Mouse (Mus musculus) hindbrain, postnatal 0 days (tissue): ENCODE results near the gene Syp. TPM values are rescaled to one million over a fixed set of nuclear protein-coding genes. Genes with fewer than 3 reads are reported as not detected.

ENCODE experiments used
- ATAC-seq: fragments of 200-750 bp; cut with Nextera tagmentation; 2 replicates; pipeline ENCODE4 v1.8.0; 2017; ENCODE audit warnings: mild to moderate bottlenecking, moderate TSS enrichment, moderate library complexity
- DNase-seq: peaks from one replicate; pipeline ENCODE4 v3.0.0-alpha.2; 2015; ENCODE audit warnings: low spot score
- H3K27ac ChIP-seq: fragments of 300-500 bp; sonication (generic); 2 replicates; pipeline ENCODE4 v1.5.1; 2014; ENCODE audit warnings: mild to moderate bottlenecking
- H3K27me3 ChIP-seq: fragments of 300-500 bp; sonication (generic); 2 replicates; pipeline ENCODE4 v1.6.1; 2014; ENCODE audit warnings: low read length, mixed read lengths; ENCODE audit not compliant: insufficient read depth
- H3K36me3 ChIP-seq: fragments of 300-500 bp; sonication (generic); 2 replicates; pipeline ENCODE4 v1.6.1; 2014; ENCODE audit warnings: low read length, mixed read lengths; ENCODE audit not compliant: insufficient read depth
- H3K4me1 ChIP-seq: fragments of 300-500 bp; sonication (generic); 2 replicates; pipeline ENCODE4 v1.6.1; 2014; ENCODE audit warnings: antibody characterized with exemption, low read length, mixed read lengths; ENCODE audit not compliant: insufficient read depth
- H3K4me2 ChIP-seq: fragments of 300-500 bp; sonication (generic); 2 replicates; pipeline ENCODE4 v1.6.1; 2014; ENCODE audit warnings: low read depth, mild to moderate bottlenecking, low read length, moderate library complexity, mixed read lengths
- H3K4me3 ChIP-seq: fragments of 300-500 bp; sonication (generic); 2 replicates; pipeline ENCODE4 v1.5.1; 2014; ENCODE audit warnings: low read length
- H3K9ac ChIP-seq: fragments of 300-500 bp; sonication (generic); replicated peaks from 2 replicates; pipeline ENCODE4 v1.6.1; 2014; ENCODE audit warnings: mild to moderate bottlenecking, low read length, moderate library complexity, mixed read lengths
- H3K9me3 ChIP-seq: fragments of 300-500 bp; sonication (generic); 2 replicates; pipeline ENCODE4 v1.6.1; 2016; ENCODE audit warnings: low read length, mixed read lengths
- CTCF ChIP-seq: IDR thresholded peaks from 2 replicates; pipeline ENCODE4 v1.5.1; 2016; ENCODE audit warnings: antibody characterized with exemption, control low read depth, low read depth
- WGBS: fragments of 180-500 bp; shearing (Covaris S2); extraction: QIAGEN DNeasy Blood & Tissue Kit; methylation state at CpG from one replicate; pipeline ENCODE4 v1.1.7; 2014; 5-methylcytosine and 5-hydroxymethylcytosine counted together
- polyA plus RNA-seq: library from polyadenylated mRNA; unstranded; fragments of >200 nt; fragmentation: Nextera tagmentation; extraction: Ambion mirVana; gene quantifications from 2 replicates; pipeline ENCODE4 v1.2.1, GENCODE M21; 2015
- total RNA-seq: library from RNA; depleted of rRNA; stranded (reverse); fragments of >200 nt; gene quantifications from 2 replicates; pipeline ENCODE4 v1.2.3, GENCODE M21; 2014; rRNA removed

Syp gene
- total RNA-seq (500 and 512 TPM in 2 replicates), polyA plus RNA-seq (320 and 325 TPM in 2 replicates)

DNA sequence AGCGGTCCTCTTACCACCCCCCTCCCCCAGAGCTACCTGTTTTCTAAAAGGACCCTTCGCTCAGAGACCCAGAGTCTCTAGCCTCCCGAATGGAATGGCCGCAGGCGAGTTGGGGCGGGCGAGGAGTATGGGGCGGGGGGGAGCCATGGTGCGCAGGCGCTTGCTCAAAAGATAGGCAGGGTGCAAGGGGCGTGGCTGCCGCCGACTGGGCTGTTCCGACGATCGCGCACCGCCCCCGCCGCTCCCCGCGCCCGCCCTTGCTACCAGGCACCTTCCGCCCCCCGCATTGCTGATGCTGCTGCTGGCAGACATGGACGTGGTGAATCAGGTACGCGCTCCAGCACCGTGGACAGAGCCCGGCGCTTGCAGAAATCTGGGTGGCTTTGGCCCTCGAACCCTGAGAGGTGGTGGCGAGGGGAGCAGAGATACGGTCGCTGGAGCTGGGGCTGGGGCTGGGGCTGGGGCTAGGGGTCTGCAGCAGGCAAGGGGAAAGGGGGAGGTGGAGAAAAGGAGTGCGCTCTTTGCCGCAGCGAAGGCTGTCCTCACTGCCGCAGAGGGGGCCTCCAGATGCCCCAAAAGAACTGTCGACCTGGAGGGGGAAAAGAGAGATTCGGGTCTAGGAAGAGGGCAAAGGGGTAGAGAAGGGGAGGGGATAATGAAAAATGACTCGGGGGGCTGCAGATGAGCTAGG, at the start of gene Syp:
Gene Syp, plus strand, starts transcription at position 71 of the 691 bp plus-strand sequence.
- Histone ChIP-seq H3K9me3 (no peaks in the 10 kb centered on the region), H3K27ac (peak within 1 kb of the TSS; percentile 84), H3K4me1 (no peaks in the 10 kb centered on the region), H3K36me3 (no peaks in the 10 kb centered on the region), H3K27me3 (no peaks in the 10 kb centered on the region), H3K9ac (peak within 1 kb of the TSS; percentile 68), H3K4me2 (peak within 1 kb of the TSS; percentile 57), H3K4me3 (peak within 1 kb of the TSS; percentile 46)
- no peak for TF ChIP-seq CTCF
- WGBS: 32% methylated on average over 32 of the region's 42 CpGs
- ATAC-seq (peak; percentile 89), DNase-seq (peak; percentile 86)

DNA sequence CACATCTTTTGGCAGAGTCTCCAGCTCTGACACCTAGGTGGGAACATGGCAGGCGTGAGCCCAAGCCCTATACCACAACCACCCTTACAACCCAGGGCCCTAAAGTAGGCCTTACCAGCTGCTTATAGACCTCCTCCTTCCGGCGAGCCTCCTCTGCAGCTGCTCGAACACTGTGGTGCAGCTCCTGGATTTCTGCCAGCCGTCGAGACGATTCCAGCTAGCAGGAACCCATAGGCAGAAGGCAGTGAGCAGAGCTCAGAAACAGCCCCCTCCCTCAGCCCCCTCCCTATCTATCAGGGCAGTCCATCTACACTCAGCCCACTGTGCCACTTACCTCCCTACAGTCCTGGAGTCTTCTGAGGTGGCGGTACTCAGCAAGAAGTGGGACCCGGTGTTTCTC, 42.9 kb upstream of the Syp start:
- no peaks in the 10 kb centered on the region for H3K27me3 ChIP-seq
- H3K4me2 ChIP-seq: no peak overlapping the region
- ATAC-seq (no peak), DNase-seq (peak; percentile 8)
- WGBS: 78% methylated on average over 9 of the region's 9 CpGs
- H3K9me3 ChIP-seq: no peaks in the 10 kb centered on the region
- no peak overlapping the region for H3K27ac ChIP-seq
- H3K36me3 ChIP-seq: no peaks in the 10 kb centered on the region
- no peak for TF ChIP-seq CTCF
- no peak overlapping the region for H3K9ac ChIP-seq
- no peaks in the 10 kb centered on the region for H3K4me1 ChIP-seq
- H3K4me3 ChIP-seq: no peak overlapping the region

DNA sequence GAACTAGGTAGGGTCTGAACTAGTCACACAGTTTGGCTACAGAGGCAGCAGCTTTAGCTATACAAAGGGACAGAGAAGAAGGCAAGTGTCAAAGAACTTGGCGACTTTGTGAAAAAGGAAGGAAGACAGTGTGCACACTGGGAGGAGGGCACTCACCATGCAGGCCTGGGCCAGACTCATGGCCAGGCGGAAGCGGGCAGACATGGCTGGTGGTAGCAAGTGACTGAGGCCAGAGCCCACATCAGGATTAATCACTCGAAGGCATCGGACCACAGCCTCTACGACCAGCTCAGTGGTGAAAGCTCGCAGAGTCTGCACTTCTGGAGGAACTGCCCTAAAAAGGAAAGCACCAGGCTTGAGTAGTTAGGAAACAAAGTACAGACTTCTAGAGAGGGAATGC, 34.3 kb upstream of the Syp start:
- no peaks in the 10 kb centered on the region for H3K4me1 ChIP-seq
- H3K4me3 ChIP-seq: no peak overlapping the region
- WGBS: 90% methylated on average over 7 of the region's 7 CpGs
- no peak overlapping the region; the same call in 1 of the 2 replicates for H3K9ac ChIP-seq
- no peak for DNase-seq
- H3K27ac ChIP-seq: no peak overlapping the region
- no peak overlapping the region for H3K4me2 ChIP-seq
- H3K27me3 ChIP-seq: no peaks in the 10 kb centered on the region
- H3K9me3 ChIP-seq: no peaks in the 10 kb centered on the region
- H3K36me3 ChIP-seq: no peaks in the 10 kb centered on the region
- no peak for ATAC-seq
- TF ChIP-seq CTCF: no peak

DNA sequence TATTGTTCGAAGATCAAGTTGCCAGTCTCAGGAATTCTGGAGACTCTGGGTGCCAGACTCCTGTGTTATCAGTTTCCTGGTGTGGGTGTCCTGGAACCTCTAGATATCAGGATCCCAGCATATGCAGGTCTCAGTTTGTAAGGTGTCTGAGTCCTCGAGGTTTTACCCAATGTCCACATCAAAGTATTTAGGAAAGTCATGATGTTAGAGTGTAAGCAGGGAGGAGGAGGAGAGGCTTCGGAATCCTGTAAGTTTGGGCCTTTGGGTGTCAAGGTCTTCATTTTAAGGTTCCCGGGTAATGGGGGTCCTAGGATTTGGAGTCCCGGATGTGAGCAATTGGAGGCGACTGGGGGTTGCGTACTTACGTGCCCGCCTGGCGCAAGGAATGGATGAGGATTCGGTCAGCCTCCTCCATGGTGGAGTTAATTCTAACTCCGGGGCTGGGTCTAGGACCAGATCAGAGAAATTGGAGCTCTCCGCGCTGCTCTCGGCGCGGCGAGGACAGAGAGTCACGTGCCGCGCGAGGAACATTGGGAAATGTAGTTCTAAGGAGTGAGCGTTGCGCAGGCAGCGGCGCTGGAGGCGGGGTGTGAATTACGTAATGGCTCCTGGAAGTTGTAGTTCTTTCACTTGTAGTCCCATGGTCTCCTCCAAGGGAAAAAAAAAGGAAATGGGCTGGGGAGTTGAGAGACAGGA, 33.2 kb upstream of the Syp start, which contains the start of gene Ccdc22:
Gene Ccdc22, minus strand, starts transcription at position 639 of the 696 bp plus-strand sequence.
- Histone ChIP-seq H3K4me2 (peak within 1 kb of the TSS; percentile 50), H3K9ac (peak within 1 kb of the TSS; percentile 47), H3K27ac (peak within 1 kb of the TSS; percentile 52; the same call in 1 of the 2 replicates), H3K9me3 (no peaks in the 10 kb centered on the region), H3K4me3 (peak within 1 kb of the TSS; percentile 41), H3K27me3 (no peaks in the 10 kb centered on the region), H3K4me1 (no peaks in the 10 kb centered on the region), H3K36me3 (no peaks in the 10 kb centered on the region)
- TF ChIP-seq CTCF: no peak
- WGBS: 29% methylated on average over 28 of the region's 28 CpGs
- ATAC-seq (peak; percentile 92), DNase-seq (peak; percentile 91)

DNA sequence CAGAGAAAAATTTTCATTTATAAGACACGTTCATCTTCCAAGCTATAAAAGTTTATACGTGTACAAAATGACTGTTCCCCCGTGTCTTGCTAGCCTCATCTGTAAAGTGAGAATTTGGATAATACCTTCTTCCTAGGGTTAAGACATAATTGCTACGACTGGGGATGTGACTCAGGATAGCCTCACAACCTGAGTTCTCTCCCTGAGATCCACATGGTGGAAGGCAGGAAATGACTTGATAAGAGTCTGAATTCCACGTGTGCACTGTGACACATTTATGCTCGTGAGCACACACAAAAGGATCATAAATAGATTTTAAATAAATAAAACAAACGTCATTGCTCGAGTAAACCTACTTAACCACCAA, 32.7 kb upstream of the Syp start:
- H3K4me2 ChIP-seq: no peak overlapping the region; the same call in 1 of the 2 replicates
- no peak overlapping the region for H3K9ac ChIP-seq
- DNase-seq: no peak
- no peaks in the 10 kb centered on the region for H3K36me3 ChIP-seq
- WGBS: 46% methylated on average over 8 of the region's 8 CpGs
- no peak overlapping the region for H3K4me3 ChIP-seq
- ATAC-seq: peak; percentile 36; the same call in 1 of the 2 replicates
- H3K9me3 ChIP-seq: no peaks in the 10 kb centered on the region
- no peaks in the 10 kb centered on the region for H3K4me1 ChIP-seq
- TF ChIP-seq CTCF: no peak
- H3K27ac ChIP-seq: no peak overlapping the region
- H3K27me3 ChIP-seq: no peaks in the 10 kb centered on the region

DNA sequence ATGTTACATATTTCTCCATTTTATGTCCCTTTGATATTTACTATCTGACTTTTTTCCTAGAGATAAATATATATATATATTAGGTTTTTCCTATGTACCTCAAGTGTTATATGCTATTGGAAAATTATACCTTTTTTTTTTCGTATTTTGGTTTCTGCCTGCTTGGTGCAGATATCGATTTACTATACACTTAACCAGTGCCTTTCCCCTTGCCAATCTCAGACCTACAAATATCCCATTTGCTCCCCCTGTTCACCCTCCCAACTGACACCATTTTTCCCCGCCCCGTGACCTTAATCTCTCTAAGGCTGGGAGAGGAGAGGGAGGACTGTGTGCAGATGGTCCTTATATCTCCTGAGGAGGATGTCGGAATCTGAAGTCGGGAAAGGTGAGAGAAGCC, 31.5 kb upstream of the Syp start, which contains the start of gene Cacna1f:
Gene Cacna1f, plus strand, starts transcription at position 301 of the 400 bp plus-strand sequence.
- Histone ChIP-seq H3K9ac (no peak within 1 kb of the TSS), H3K9me3 (no peaks in the 10 kb centered on the region), H3K36me3 (no peaks in the 10 kb centered on the region), H3K4me1 (no peaks in the 10 kb centered on the region), H3K4me2 (no peak within 1 kb of the TSS), H3K27me3 (no peaks in the 10 kb centered on the region), H3K4me3 (no peak within 1 kb of the TSS), H3K27ac (no peak within 1 kb of the TSS)
- TF ChIP-seq CTCF: no peak
- WGBS: 81% methylated on average over 6 of the region's 6 CpGs
- ATAC-seq (no peak), DNase-seq (no peak)

DNA sequence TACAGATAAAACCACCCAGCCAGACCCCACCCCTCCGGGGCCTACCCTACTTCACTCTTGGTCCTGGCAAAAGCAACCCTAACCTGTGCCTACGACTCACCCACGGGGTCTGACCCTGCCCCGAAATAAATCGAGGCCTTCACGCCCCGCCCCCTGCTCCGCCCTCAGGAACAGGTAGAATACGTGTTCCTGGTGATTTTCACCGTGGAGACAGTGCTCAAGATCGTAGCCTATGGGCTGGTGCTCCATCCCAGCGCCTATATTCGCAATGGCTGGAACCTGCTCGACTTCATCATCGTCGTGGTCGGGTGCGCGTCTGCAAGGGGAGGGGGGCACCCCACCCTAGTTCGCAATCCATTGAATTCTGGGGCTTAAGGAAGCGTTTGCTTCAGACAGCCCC, 28.2 kb upstream of the Syp start:
- peak overlapping the region; percentile 74 for H3K27ac ChIP-seq
- H3K4me3 ChIP-seq: peak overlapping the region; percentile 40
- peak overlapping the region; percentile 70 for H3K4me2 ChIP-seq
- no peaks in the 10 kb centered on the region for H3K36me3 ChIP-seq
- 25% methylated on average over 21 of the region's 21 CpGs for WGBS
- no peak for TF ChIP-seq CTCF
- ATAC-seq (peak; percentile 54), DNase-seq (peak; percentile 29)
- H3K4me1 ChIP-seq: no peaks in the 10 kb centered on the region
- H3K9ac ChIP-seq: peak overlapping the region; percentile 43
- no peaks in the 10 kb centered on the region for H3K9me3 ChIP-seq
- no peaks in the 10 kb centered on the region for H3K27me3 ChIP-seq
